Mouse (Mus musculus) liver, adult (tissue): ENCODE measurements around the gene Ltbp3.

Experiments used
- GATA4 ChIP-seq: IDR thresholded peaks from 2 replicates; pipeline ENCODE4 v1.6.1; 2014; ENCODE audit warnings: mild to moderate bottlenecking, low read length; ENCODE audit not compliant: insufficient replicate concordance

Gene Ltbp3

DNA sequence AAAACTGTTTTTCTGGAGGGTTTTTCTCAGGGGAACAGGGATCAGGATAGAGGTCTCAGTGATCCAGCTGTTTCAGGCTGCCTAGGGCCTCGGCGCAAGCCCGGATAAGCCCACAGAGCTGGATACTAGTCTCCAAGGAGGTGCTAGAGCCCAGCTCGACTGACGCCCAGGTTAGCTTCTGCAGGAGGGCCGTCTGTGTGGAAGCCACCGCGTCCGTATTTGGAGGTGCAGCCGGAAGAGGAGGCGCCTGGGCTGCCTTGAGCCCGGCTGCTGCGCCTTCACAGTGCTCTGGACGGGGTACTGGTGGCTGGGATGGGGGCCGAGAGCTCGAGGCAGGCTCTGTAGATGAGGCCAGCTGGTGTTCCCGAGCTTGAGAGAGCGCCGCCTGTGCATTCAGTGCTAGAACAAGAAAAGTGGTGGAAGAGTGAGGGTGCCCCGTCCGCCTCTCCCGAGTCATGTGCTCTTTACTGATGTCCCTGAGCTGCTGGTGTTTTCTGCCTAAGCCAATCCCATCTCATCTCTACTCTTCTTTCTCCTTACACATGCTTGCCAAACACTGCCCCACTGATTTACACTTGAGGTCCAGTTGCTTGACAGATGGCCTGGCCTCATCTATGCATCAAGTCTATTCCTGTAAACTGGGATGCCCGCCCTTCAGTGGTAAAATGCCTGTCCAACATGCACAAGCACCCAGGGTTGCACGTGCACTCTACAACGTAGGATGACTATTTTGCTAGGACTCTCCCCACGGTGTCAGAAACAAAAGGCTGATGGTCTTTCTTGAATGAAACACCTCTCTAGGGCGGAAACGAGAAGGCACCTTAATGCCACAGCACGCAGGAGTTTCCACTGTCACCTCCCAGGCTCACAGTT is 10.2 kb upstream of the Ltbp3 start:
- no peak for TF ChIP-seq GATA4

DNA sequence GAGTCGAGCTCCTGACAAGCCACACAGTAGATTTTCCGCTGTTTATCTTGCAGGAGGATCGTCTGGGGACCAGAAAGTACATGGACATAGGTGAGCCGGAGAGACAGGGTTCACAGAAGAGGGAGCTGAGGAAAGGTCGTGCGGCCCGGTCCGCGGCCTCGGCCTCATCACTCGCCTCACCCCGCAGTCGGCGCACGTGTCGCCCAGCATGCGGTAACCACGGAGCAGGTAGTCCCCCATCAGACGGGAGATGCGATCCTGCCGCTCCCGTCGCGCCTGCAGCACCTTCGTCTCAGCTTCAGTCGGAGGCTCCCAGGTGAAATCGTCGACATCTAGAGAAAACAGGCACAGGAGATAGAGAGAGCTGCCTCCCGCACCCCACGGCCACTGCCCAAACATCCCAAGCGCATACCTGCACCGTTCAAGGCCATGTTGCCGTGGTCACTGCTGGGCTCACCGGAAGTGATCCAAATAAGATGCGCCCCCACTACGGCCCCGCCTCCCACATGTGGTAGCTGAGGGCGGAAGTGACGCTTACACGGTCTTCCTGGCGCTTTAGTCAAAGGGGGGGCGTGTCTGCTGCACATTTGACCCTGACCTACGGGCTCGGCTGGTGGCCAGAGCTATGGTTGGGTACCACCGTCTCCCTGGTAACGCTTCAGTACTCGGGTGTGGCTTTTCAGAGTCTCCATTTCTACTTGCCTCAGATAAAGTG is 9.3 kb upstream of the Ltbp3 start:
- no peak; the same call in 1 of the 2 replicates for TF ChIP-seq GATA4

DNA sequence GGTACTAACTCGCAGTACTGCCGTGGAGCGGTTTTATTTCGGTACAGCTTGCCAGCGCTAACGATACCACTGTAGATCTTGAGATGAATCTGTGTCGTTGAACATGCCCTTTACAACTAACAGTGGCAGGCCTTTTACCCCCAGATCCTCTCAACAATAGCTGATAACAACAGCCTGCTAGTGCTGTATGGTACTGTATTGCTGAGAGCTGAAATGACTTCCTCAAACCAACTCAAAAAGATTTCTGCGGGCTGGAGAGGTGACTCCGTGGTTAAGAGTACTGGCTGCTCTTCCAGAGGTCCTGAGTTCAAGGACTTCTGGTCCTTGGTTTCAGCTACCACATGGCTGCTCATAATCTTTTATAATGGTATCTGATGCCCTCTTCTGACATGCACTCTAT is 6.4 kb upstream of the Ltbp3 start:
- no peak for TF ChIP-seq GATA4

DNA sequence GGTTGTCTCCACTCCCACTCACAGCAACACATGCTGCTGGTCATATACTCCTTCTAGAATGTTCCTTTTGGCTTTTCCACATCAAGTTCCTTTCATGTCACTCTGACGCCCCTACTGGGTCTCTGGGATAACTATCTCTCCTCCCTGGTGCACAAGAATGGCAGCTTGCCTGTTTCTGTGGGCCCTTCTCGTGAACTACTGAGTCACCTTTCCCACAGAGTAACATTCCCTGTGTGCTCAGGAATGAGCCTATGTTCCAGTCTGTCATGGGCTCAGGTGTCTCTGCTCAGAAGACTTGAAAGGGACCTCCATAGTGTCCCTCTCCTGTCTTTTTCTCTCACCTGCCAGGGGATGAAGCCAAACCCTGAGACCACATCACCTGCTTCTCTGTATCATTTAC is 1.3 kb upstream of the Ltbp3 start:
- no peak for TF ChIP-seq GATA4

DNA sequence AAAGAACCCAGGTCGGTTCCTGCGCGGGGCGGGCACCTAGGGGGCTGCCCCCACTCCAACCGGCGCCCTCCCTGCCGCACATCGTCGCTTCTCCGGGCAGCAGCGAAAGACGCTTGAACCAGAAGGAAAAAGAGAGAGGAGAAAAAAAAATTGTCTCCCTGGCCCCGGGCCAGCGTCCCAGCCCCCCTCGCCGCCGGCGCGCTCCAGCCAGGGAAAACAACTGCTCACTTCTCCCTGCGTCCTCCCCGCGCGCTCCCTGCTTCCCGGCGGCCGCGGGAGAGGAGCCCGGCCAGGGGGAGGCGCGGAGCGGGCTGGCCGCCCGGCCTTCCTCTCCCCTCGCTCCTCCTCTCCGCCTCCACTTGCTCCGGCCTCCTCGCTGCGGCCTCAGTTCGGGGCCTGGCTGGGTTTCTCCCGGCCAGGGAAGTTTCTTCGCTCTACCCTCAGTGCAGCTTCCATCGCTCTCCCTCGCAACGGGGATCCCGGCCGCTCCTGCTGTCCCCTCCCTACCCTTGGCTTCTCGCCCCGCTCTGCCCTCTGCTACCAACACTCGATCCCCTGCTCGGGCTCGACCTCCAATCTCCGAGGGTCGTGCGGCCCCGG is 1.0 kb downstream of the Ltbp3 start:
- no peak for TF ChIP-seq GATA4

DNA sequence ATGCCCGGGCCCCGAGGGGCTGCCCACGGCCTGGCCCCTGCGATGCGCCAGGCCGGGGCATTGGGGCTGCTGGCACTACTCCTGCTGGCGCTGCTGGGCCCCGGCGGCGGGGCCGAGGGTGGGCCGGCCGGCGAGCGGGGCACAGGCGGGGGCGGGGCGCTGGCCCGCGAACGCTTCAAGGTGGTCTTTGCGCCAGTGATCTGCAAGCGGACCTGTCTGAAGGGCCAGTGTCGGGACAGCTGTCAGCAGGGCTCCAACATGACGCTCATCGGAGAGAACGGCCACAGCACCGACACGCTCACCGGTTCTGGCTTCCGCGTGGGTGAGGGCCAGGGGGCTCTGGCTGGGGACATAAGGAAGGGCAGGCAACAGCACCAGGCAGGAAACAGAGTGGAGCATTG is 1.5 kb downstream of the Ltbp3 start:
- TF ChIP-seq GATA4 = no peak

DNA sequence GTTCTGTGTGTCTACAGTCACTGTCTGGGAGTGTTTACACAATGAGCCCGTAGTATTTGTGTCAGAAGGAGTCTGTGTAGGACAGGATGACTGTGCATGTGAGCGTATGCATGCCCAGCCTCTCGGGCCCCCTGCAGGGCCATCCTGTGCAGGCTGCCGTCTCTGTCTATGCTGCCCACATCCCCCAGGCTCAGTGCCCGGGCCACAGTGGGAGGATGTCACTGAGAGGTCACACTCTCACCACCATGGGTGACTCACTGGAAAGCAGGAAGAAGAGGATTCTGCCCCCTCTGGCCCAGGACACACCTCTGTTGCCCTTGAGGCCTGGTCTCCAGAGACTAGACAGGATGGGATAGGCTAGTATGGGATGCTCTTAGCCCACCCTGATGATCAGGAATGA is 2.9 kb downstream of the Ltbp3 start:
- no peak for TF ChIP-seq GATA4

DNA sequence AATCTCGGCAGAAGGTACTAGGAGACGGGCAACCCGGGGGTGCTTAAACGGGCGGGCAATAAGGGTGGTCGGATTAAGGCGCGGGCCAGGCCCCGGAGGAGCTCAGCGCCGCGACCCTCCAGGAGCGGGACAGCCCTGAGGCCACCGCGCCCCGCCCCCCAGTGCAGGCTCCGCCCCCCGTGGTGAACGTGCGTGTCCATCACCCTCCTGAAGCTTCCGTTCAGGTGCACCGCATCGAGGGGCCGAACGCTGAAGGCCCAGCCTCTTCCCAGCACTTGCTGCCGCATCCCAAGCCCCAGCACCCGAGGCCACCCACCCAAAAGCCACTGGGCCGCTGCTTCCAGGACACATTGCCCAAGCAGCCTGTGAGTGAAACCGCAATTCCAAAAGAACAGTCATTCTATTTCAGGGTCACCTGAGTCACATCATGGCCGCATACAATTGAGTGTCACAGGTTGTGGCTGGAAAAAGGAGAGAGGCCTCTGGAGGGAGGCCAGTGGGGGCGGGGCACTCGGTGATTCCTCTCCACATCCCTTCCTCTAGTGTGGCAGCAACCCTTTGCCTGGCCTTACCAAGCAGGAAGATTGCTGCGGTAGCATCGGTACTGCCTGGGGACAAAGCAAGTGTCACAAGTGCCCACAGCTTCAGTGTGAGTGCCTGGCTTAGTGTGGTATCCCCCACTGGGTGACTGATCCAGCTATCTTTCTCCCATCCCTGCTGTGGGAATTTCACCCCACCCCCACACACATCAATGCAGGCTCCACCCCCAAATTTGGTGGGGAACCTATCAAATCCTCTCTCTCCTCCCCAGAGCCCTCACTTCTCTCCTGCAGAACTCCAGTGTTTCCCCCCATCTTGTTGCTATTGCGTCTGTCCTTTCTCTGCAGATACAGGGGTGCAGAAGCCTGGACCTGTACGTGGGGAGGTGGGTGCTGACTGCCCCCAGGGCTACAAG is 5.3 kb downstream of the Ltbp3 start:
- no peak for TF ChIP-seq GATA4

DNA sequence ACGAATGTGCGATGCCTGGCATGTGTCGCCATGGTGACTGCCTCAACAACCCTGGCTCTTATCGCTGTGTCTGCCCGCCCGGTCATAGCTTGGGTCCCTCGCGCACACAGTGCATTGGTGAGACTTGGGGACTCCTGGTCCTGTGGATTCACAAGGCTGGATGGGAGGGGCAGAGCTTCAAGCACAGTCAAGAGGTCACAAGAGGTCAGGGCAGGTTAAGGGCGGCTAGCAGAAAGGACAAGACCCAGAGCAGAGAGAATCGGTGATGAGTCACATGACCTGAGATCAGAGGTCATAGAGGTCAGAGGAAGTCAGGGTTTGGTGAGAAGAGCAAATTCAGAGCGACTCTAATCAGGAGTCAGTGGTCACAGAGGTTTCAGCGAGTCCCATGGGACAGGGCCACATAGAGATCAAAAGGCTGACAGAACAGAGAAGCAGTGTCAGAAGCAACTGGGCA is 6.2 kb downstream of the Ltbp3 start:
- no peak for TF ChIP-seq GATA4

DNA sequence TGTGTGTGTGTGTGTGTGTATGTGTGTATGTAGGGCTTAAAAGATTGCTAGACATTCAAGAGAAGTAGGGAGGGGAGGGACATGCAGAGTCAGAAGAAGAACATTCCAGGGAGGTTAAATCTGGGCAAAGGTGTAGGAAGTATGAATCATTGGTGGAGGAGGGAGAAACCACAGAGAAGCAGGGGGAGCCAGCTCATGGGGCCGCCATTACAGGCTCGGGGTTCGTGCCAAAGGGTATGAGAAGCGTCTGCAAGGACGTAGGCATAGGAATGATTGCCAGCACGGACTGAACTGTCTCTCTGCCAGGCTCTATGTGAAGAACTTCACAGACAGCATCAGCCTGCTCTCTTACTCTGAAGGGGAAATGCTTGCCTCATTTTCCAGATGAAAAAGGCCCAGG is 8.8 kb downstream of the Ltbp3 start:
- no peak for TF ChIP-seq GATA4

DNA sequence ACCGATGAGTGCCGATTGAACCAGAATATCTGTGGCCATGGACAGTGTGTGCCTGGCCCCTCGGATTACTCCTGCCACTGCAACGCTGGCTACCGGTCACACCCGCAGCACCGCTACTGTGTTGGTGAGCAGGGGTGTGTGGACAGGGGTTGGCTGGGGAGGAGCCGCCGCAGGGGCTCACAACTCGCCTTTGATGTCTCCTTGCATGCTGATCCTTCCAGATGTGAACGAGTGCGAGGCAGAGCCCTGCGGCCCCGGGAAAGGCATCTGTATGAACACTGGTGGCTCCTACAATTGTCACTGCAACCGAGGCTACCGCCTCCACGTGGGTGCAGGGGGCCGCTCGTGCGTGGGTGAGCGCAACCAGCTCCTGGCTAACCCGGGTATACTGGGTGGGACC is 10.2 kb downstream of the Ltbp3 start:
- no peak for TF ChIP-seq GATA4

DNA sequence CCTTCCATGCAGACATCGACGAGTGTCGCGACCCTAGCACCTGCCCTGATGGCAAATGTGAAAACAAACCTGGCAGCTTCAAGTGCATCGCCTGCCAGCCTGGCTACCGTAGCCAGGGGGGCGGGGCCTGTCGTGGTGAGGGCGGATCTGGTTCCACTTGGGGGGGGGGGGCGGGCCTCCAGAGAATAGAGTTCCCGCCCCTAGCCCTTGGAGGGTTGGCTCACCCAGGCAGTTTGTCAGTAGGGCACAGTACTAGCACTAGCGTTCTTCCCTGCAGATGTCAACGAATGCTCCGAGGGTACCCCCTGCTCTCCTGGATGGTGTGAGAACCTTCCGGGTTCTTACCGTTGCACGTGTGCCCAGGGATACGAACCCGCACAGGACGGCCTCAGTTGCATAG is 11.0 kb downstream of the Ltbp3 start:
- TF ChIP-seq GATA4 = no peak

DNA sequence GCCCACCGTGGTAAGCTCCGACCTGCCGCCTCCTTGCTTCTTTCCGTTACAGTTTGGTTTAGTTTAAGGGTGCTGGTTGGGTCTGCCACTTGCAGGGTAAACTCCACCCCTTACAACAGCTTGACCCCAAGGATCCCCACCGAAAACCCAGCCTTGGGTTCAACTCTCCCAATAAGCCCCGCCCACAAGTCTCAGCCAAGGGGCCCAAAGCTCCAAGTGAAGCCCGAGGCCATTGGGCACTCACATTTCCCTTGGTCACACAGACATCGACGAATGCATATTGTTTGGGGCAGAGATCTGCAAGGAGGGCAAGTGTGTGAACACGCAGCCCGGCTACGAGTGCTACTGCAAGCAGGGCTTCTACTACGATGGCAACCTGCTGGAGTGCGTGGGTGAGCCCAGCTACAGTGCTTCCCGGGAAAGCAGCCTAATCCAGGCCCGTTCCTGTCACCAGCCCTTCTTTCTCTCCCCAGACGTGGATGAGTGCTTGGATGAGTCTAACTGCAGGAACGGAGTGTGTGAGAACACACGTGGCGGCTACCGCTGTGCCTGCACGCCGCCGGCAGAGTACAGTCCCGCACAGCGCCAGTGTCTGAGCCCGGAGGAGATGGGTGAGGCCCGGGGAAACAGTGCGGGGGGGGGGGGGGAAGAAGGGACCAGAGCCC is 15.7 kb downstream of the Ltbp3 start:
- no peak for TF ChIP-seq GATA4

DNA sequence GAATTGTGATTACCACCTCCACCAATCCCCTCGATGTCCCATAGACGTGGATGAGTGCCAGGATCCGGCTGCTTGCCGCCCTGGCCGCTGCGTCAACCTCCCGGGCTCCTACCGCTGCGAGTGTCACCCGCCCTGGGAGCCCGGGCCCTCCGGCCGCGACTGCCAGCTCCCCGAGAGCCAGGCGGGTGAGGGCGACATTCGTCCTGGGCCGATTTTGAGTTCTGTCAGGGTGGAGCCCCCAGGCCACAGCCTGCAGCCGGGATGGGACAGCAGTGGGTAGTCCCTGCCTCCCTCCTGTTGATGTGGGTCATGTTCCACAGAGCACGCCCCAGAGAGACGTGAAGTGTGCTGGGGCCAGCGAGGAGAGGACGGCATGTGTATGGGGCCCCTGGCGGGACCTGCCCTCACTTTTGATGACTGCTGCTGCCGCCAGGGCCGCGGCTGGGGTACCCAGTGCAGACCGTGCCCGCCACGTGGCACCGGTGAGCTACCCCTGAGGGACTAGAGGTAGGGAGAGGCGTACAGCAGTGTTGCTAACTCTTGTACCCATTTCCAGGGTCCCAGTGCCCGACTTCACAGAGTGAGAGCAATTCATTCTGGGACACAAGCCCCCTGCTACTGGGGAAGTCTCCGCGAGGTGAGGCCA is 16.4 kb downstream of the Ltbp3 start:
- no peak for TF ChIP-seq GATA4

DNA sequence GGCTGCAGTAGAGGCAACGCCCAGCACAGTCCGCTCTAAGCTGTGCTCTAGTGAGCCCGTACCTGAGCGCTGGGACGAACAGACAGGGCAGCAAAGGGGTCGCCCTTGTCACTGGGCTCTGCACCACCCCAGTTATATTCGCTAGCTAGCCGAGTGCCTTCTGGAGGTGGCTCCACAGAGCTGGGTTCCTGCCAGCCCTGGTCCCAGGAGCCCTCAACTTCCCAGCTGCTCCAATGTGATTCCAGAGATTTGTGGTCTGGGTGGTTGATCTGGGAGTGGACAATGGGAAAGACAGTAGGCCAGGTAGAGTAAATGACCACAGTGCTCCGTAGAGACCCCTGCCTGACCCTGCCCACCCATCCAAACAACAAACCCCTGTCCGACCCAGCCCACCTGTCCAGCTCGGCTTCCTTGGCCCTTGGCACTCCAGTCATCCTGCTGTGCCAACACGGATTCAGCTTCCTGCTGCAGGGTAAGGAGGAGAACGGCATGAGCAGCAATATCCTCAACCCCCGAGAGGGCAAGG is 18.2 kb downstream of the Ltbp3 start:
- TF ChIP-seq GATA4 = no peak
